Mouse (Mus musculus) C2C12 (cell line): Measurements from ENCODE around the gene Tnnt2.

Experiments used
- CEBPB ChIP-seq: IDR thresholded peaks from one replicate; pipeline ENCODE4 v1.6.1; 2011; ENCODE audit warnings: low read depth, mild to moderate bottlenecking, control low read depth, moderate library complexity
- CTCF ChIP-seq: IDR thresholded peaks from one replicate; pipeline ENCODE4 v1.5.1; 2011; ENCODE audit not compliant: control insufficient read depth, insufficient read depth, insufficient read length
- FOSL1 ChIP-seq: IDR thresholded peaks from one replicate; pipeline ENCODE4 v1.8.0; 2011; ENCODE audit warnings: mild to moderate bottlenecking, low read length; ENCODE audit not compliant: poor library complexity, insufficient read depth, severe bottlenecking
- MAX ChIP-seq: IDR thresholded peaks from one replicate; pipeline ENCODE4 v1.6.1; 2011; ENCODE audit warnings: mild to moderate bottlenecking, control low read depth
- MYOD1 ChIP-seq: IDR thresholded peaks from one replicate; pipeline ENCODE4 v1.6.1; 2011; ENCODE audit warnings: low read depth; ENCODE audit not compliant: control insufficient read depth, insufficient read length
- MYOG ChIP-seq: IDR thresholded peaks from one replicate; pipeline ENCODE4 v1.6.1; 2011; ENCODE audit not compliant: control insufficient read depth, insufficient read length; ENCODE audit errors: extremely low read depth
- USF1 ChIP-seq: IDR thresholded peaks from one replicate; pipeline ENCODE4 v1.6.1; 2011; ENCODE audit warnings: low read depth, mild to moderate bottlenecking, control low read depth, moderate library complexity

DNA sequence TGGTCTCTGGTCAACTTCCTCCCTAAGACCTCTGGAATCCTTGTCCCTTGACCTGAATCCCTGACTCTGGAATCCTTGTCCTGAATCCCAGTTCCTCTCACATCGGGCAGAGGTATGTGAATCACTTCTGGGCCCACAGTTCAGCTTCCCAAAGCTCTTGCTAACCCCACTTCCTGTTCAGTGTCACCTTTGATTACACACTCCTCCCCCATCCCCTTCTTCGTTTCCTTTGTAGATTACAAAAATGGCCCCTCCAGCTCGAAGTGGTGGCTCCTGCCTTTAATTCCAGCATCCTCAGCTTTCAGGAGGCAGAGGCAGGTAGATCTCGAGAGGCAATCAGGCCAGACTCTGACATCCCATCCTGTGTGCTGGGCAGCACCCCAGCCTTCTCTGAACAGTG is 18.6 kb upstream of the Tnnt2 start:
- TF ChIP-seq USF1 (no peak), CTCF (no peak), MAX (no peak), FOSL1 (no peak), MYOD1 (no peak), MYOG (no peak), CEBPB (no peak)
